Mouse (Mus musculus): Measurements from ENCODE around the gene Ttpal.

DNA sequence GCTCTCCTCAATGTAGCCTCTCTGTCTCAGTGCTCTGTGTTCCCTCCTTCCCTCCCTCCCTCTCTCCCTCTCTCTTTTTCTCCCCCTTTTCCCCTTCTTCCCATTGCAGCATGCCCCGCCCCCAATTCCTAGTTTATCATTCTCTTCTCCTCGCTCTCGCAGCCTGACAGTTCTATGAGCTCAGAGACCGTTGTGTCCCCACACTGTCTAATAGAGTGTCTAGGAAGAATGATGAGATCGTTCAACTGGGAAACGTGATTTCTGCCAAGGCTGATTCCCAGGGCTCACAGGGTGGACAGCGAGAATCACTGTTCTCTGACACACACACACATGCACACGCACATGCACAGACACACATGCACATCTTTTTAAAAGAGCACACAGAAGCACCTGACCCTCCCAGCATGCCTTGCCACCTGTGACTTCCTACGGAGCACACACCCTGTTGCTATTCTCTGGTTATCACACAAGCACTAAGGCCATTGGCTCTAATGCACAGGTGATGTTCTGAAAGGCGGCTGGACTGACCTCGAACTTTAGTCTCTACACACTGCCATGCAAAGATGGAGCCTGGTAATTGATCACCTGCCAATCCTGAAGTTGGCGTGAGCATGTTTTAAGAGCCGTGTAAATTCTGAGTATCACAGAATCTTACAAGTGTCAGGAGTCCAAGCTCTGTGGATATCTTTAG lies 40.7 kb upstream of the Ttpal start:
- TF ChIP-seq GATA1 (IDR thresholded peaks at IDR 0.05; ENCODE audit: low read length) (no peak), TAL1 (IDR thresholded peaks at IDR 0.05; ENCODE audit: low read length) (no peak)
